Mouse (Mus musculus): ENCODE results near the gene H2-DMa.

Gene H2-DMa

GRCm38 (mm10) chr17:34104804-34105203 is 14.5 kb upstream of the H2-DMa start:
- DNase-seq (ENCODE audit: low spot score): no peak

- no peak for DNase-seq (ENCODE audit: low spot score)
Observed at GRCm38 (mm10) chr17:34106555-34106954, 12.8 kb upstream of the H2-DMa start.

- no peak for DNase-seq (ENCODE audit: low spot score)
Observed at GRCm38 (mm10) chr17:34107109-34107867, 12.1 kb upstream of the H2-DMa start.

GRCm38 (mm10) chr17:34108460-34108859 is 10.9 kb upstream of the H2-DMa start:
- no peak for DNase-seq (ENCODE audit: low spot score)

- DNase-seq (ENCODE audit: low spot score): no peak
Observed at GRCm38 (mm10) chr17:34109038-34109805, 10.1 kb upstream of the H2-DMa start.

DNA sequence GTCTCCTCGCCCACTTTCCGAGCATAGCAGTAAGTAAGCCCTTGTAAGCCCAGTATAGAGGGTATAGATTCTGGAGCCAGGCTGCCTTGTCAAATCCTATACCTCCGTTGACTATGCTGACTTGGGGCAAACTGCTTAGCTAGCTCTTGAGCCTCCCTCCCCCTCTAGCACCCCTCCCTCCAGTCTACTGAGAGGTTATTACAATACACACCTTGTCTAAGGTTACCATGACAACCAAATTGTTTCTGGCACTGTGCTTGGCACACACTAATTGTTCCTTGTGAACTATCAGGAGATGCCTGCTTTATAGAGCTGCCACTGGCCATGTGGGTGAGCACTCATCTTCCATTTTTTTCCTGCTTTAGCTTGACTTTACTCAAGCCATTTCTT is 9.5 kb upstream of the H2-DMa start:
- no peak for DNase-seq (ENCODE audit: low spot score)

- DNase-seq (ENCODE audit: low spot score): no peak
Observed at GRCm38 (mm10) chr17:34110309-34110708, 9.0 kb upstream of the H2-DMa start.

- DNase-seq (ENCODE audit: low spot score): no peak
Observed at GRCm38 (mm10) chr17:34114114-34114513, 5.2 kb upstream of the H2-DMa start.

GRCm38 (mm10) chr17:34116736-34117370 is 2.5 kb upstream of the H2-DMa start:
- DNase-seq (ENCODE audit: low spot score): no peak

DNA sequence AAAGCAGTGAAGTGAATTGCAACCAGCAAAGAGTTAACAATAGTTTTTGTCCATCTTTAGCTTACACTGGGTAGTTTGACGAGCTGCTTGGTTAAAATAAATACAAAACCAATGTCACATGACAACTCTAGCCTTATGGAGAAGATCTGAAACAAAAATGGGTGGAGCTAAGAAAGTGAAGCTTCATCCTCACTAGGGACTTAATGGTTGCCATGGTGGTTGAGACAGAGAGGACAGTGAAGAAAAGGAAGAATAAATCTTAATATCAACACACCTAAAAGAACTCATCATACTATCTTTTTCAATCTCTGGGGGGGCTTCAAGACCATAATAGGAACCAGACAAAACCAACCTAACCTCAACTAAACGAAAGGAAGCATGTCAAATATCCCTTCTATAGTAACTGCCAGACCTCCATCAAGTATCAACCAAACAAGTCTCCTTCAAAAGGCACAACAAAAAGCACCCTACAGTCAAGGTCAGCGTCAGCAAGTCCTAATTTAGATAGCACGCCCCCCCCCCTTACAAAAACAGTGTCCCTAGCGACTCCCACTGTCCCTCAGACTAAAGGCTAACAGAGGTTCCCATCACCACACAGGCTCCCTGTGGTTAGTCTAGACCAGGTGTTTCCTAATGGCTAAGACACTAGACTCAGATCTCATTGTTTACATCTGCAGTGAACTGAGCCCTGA is 1.8 kb upstream of the H2-DMa start:
- DNase-seq (ENCODE audit: low spot score): no peak

- peak; percentile 45 for DNase-seq (ENCODE audit: low spot score)
Observed at GRCm38 (mm10) chr17:34118113-34118872, 1.0 kb upstream of the H2-DMa start.

DNA sequence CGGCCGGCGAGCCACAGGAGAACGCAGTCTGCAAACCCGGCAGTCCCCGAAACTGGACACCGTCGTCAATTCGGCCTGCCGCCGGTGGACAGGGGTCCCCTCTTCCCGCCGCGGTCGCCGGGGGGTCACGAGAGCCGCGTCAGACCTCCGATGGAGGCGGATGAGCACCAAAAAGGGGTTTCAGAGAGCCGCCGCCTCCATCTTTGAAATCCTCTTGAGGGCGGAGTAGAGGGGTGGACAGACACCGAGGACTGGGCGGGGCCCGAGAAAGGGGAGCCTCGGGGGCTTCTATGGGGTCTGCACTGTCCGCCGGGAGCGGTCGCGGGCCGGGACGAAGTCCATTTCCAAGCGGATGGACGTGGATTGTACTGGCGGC is 480 bp upstream of the H2-DMa start:
- no peak for DNase-seq (ENCODE audit: low spot score)

DNA sequence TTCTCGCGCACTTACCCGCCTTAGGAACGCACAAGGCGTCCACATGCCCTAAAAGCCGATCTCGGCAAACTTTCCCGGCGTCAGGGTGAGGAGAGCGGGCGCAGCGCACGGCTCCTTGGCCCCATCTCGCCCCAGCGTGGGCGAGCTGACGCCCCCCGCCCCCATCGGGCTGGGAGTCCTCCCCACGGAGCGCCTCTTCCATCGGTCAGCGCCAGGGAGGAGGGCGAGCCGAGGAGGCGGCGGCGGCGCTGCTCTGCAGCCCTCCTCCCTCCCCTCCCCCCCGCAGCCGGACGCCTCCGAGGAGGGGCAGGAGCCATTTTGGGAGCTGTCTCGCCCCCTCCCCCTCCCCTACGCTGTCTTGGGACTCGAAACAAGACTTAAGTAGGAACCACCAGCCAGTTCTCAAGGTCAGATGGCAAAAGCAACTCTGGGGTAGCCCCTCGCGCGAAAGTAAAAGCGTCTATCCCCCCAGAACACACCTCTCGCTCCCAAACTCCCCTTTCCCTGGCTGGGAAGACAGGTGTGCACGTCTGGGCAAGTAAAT is 911 bp downstream of the H2-DMa start:
- peak; percentile 92 for DNase-seq (ENCODE audit: low spot score)

- DNase-seq (ENCODE audit: low spot score): no peak
Observed at GRCm38 (mm10) chr17:34120814-34121171, 1.5 kb downstream of the H2-DMa start.

GRCm38 (mm10) chr17:34121172-34121878 is 2.0 kb downstream of the H2-DMa start:
- DNase-seq (ENCODE audit: low spot score): peak; percentile 89

DNA sequence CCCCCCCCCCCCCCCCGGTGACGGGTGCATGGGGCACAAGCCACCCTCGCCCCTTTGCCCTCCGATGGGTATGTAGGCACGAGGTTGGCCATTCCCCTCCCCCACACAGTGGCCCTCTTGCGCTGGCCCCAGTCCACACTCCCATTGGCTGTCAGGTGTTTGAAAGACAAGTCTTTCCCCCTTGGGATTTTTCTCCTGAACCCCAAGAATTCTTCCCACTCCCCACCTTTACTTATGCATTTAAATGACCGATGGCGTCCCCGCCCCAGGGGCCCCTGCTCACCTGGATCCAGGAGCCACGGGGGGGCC is 2.5 kb downstream of the H2-DMa start:
- DNase-seq (ENCODE audit: low spot score): peak; percentile 82

GRCm38 (mm10) chr17:34122188-34122984 is 3.0 kb downstream of the H2-DMa start, which contains the start of gene Brd2:
Gene Brd2, minus strand, starts transcription at chr17:34122634.
- DNase-seq (ENCODE audit: low spot score): peak; percentile 98

DNA sequence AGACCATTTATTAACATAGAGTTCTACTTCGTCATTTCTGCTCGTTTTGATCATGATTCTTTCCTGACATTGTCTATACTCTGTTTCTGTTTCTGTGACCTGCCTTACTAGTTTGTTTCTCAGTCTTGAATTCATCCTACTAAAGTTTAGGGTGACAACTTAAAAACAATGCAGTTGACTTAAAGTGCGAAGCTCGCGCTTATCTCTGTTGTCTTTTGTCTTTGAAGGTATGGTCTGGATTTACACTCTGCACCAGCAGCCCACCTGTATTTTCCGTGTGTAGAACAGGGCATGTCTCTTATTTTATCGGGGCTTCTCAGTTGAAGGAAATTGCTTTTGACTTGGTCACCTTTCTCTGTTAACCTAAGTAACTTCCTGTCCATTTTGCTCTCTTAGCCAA is 3.8 kb downstream of the H2-DMa start:
- no peak for DNase-seq (ENCODE audit: low spot score)

DNA sequence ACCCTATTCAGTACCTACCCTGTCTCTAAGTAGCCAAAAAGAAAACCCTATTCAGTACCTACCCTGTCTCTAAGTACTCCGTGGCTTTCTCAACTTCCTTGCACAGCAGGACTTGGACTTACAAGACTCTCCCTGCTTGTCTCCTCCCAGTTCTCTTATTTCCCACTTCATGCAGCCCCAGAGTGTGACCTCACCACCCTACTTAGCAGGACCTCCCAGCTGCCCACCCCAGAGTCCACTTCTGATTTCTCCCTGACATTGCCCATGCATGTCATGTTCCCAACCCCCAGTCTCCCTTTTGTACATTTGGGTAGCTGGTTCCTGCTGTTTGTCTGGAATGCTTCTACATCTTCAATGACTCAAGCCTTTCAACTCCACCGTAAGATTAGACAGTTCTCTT is 4.2 kb downstream of the H2-DMa start:
- DNase-seq (ENCODE audit: low spot score): peak; percentile 63

DNA sequence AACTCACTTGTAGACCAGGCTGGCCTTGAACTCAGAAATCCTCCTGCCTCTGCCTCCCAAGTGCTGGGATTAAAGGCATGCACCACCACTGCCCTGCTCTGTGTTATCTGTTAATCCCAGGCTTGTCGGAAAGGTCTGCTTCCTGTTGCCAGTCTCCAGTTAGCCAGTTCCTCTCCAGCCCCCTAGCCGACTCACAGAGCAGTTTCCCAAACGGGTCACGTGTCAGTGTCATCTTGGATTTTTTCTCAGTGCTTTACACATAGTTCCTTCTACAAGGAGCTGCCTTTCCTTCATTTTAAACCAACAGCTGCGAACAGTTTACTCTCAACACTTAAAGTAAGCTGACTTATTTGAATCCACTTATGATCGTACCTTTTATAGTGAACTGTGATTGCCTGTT is 5.3 kb downstream of the H2-DMa start:
- peak; percentile 53 for DNase-seq (ENCODE audit: low spot score)

All from yolk sac, embryonic 10.5 days (tissue).